Mouse (Mus musculus): ENCODE results near the gene Olfr1046.
"Not testable (repeated sequence)": the region's sequence is repeated elsewhere in the genome, so short reads cannot be mapped to it uniquely, and the experiment has no call there.

Olfr1046 gene

GRCm38 (mm10) chr2:86219214-86219613, at the start of gene Olfr1046:
TSS of gene Olfr1046 (minus strand) at chr2:86219314.
- DNase-seq (ENCODE audit: low read depth) = no peak

GRCm38 (mm10) chr2:86258228-86258627, 39.1 kb upstream of the Olfr1046 start, which contains the start of gene Olfr1049:
TSS of gene Olfr1049 (minus strand) at chr2:86258328.
- DNase-seq (ENCODE audit: low read depth) = not testable (repeated sequence)

GRCm38 (mm10) chr2:86240189-86240588, 21.1 kb upstream of the Olfr1046 start, which contains the start of gene Olfr1048:
TSS of gene Olfr1048 (minus strand) at chr2:86240289.
- no peak for DNase-seq (ENCODE audit: low read depth)

- no peak for DNase-seq (ENCODE audit: low read depth)
Observed at GRCm38 (mm10) chr2:86231301-86231700, 12.2 kb upstream of the Olfr1046 start, which contains the start of gene Olfr1047. TSS of gene Olfr1047 (minus strand) at chr2:86231401.

- DNase-seq (ENCODE audit: low read depth) = no peak
Observed at GRCm38 (mm10) chr2:86202909-86203308, 16.2 kb downstream of the Olfr1046 start, which contains the start of gene Olfr1045. TSS of gene Olfr1045 (minus strand) at chr2:86203009.

GRCm38 (mm10) chr2:86195863-86196262, 23.3 kb downstream of the Olfr1046 start:
- no peak for DNase-seq (ENCODE audit: low read depth)

- no peak for DNase-seq (ENCODE audit: low read depth)
Observed at GRCm38 (mm10) chr2:86185583-86185982, 33.5 kb downstream of the Olfr1046 start, which contains the start of gene Olfr52. TSS of gene Olfr52 (minus strand) at chr2:86185683.

- no peak for DNase-seq (ENCODE audit: low read depth)
Observed at GRCm38 (mm10) chr2:86179950-86180349, 39.2 kb downstream of the Olfr1046 start.

GRCm38 (mm10) chr2:86177720-86178119, 41.4 kb downstream of the Olfr1046 start, which contains the start of gene Olfr1044:
TSS of gene Olfr1044 (minus strand) at chr2:86177820.
- DNase-seq (ENCODE audit: low read depth) = no peak

- DNase-seq (ENCODE audit: low read depth) = peak; percentile 50
Observed at GRCm38 (mm10) chr2:86175422-86175821, 43.7 kb downstream of the Olfr1046 start.

GRCm38 (mm10) chr2:86167422-86167821, 51.7 kb downstream of the Olfr1046 start, which contains the start of gene Olfr1043:
TSS of gene Olfr1043 (minus strand) at chr2:86167522.
- no peak for DNase-seq (ENCODE audit: low read depth)

Data from 416B (cell line).